Mouse (Mus musculus): ENCODE data around the gene Gsta2.

GRCm38 (mm10) chr9:78359750-78360483 is 4.3 kb upstream of the Gsta2 start:
- TF ChIP-seq CTCF (conservative IDR thresholded peaks at IDR 0.05; ENCODE audit: insufficient read depth, insufficient read length, low read depth, low read length) (no peak), POLR2A (IDR thresholded peaks at IDR 0.05; ENCODE audit: low read depth, low read length) (no peak)

Data from kidney, adult 2 months (tissue).